In genomic region chr13:113820176-113820575, GRCm38 (mm10) we compare ENCODE assay signal across 16 mouse cellular contexts.
"Had no signal": no experiment of that assay in that cellular context is flagged by ENCODE, and none has a peak within 500 bp of the region (broad histone marks: within the 10 kb centered on the region; RNA-seq: fewer than 3 reads in every experiment).

No protein-coding gene starts in this region.

- H3K4me3 ChIP-seq: neural tube, embryonic 13.5 days; neural tube, embryonic 15.5 days; stomach, embryonic 15.5 days had no signal

- H3K27me3 ChIP-seq: neural tube, embryonic 13.5 days; neural tube, embryonic 15.5 days; stomach, embryonic 15.5 days had no signal

- H3K36me3 ChIP-seq: neural tube, embryonic 13.5 days; neural tube, embryonic 15.5 days had no signal

- H3K4me2 ChIP-seq: neural tube, embryonic 13.5 days; neural tube, embryonic 15.5 days; stomach, embryonic 15.5 days had no signal

- H3K27ac ChIP-seq: neural tube, embryonic 13.5 days; neural tube, embryonic 15.5 days; stomach, embryonic 15.5 days; stomach, postnatal 0 days had no signal

- DNase-seq: retina, postnatal 1 day; right cerebral cortex, adult 18-20 months; right cerebral cortex, postnatal 14 days; right cerebral cortex, postnatal 25 days; right cerebral cortex, postnatal 4 days; spleen, adult 18-20 months; thymus, adult 18-20 months; thymus, adult 2 months; thymus, postnatal 14 days; thymus, postnatal 25 days; thymus, postnatal 36 days; thymus, postnatal 4 days had no signal

- H3K9me3 ChIP-seq: neural tube, embryonic 13.5 days; neural tube, embryonic 15.5 days; stomach, embryonic 15.5 days had no signal

- H3K9ac ChIP-seq: neural tube, embryonic 13.5 days; neural tube, embryonic 15.5 days; stomach, embryonic 15.5 days had no signal
